Mouse (Mus musculus): ENCODE data around the gene H2-Aa.

DNA sequence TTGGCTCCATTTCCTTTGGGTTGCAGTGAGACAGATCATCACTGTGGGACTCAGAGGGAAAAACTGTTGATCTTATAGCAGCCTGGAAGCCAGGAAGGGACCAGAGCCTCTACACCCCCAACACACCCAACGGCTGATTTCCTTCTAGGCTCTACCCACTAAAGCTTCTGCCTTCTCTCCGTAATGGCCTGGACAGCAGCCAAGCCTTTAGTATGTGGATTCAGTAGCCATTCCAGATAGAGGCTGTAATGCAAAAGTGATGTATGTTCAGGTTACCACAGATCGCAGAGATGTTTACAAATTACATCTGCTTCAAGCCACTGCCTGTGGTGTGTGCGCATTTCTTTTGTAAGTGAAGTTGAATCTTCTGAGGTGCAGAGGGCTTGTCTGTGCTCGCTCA lies 27.1 kb downstream of the H2-Aa start:
- TF ChIP-seq CTCF (IDR thresholded peaks at IDR 0.05; ENCODE audit: insufficient read depth, low read depth, low read length) (no peak), POLR2A (IDR thresholded peaks at IDR 0.05; ENCODE audit: insufficient read depth, low read depth, low read length) (no peak)

All from olfactory bulb, adult 2 months (tissue).